Mouse (Mus musculus) erythroblast, embryonic 14.5 days (primary cell): ENCODE results near the gene Galnt18. TPM values are rescaled to one million over a fixed set of nuclear protein-coding genes. Genes with fewer than 3 reads are reported as not detected.

Experiments used
- H3K27me3 ChIP-seq: 2 replicates; pipeline ENCODE4 v1.6.1; 2012; ENCODE audit warnings: inconsistent platforms; ENCODE audit not compliant: control insufficient read depth
- H3K36me3 ChIP-seq: 2 replicates; pipeline ENCODE4 v1.6.1; 2012; ENCODE audit warnings: mild to moderate bottlenecking, inconsistent platforms; ENCODE audit not compliant: control insufficient read depth
- H3K4me1 ChIP-seq: 2 replicates; pipeline ENCODE4 v1.6.1; 2012; ENCODE audit warnings: inconsistent platforms; ENCODE audit not compliant: control insufficient read depth
- H3K4me3 ChIP-seq: replicated peaks from 2 replicates; pipeline ENCODE3; 2012; ENCODE audit warnings: moderate library complexity, mild to moderate bottlenecking, inconsistent platforms
- H3K9me3 ChIP-seq: 2 replicates; pipeline ENCODE4 v1.6.1; 2012; ENCODE audit warnings: low read length, inconsistent platforms, mixed read lengths; ENCODE audit not compliant: control insufficient read depth
- GATA1 ChIP-seq: IDR thresholded peaks from 2 replicates; pipeline ENCODE4 v1.6.1; 2012; ENCODE audit warnings: low read length, inconsistent platforms, mixed read lengths
- TAL1 ChIP-seq: IDR thresholded peaks from 3 replicates; pipeline ENCODE4 v1.6.1; 2012; ENCODE audit warnings: low read length, inconsistent platforms, mixed read lengths
- polyA plus RNA-seq: library from polyadenylated mRNA; stranded (reverse); fragments of >175 nt; gene quantifications from 2 replicates; pipeline ENCODE4 v1.2.3, GENCODE M21; 2012

Gene Galnt18
- polyA plus RNA-seq, 1 experiment = not detected

DNA sequence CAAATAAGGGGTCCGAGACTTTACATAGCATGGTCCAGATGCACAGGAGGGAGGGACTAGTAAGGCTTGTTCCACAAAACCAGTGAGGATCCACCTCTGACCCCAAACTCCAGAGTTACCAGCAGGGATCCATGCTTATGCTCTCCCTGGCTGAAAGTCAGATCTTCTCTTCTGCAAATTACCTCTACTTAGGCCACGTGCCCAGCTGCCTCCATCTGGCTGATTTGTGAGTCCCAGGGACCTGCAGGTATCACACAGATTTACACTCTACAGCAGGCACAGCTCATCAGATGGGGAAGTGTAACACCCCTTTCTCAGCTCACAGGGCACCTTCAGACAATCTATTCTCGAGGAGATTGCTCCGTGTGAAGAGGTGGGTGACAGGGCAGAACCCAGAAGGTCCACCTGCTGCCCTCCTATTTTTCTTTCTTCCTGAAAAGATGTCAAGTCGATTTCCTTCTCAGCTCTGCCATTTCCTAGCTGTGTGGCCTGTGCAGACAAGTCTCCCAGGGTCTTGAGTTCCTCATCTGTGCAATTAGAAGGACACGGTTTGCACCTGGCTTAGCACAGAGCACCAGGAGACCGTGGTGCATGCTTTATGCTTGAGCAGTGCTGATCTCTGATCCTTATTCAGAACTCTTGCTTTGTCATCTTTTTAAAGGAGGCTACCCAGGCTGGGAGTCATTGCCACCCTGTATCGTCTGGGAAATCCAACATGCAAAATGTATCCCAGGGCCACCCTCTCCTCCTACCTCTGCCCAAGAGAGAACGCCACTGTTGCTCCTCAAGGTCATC, 216.3 kb downstream of the Galnt18 start:
- Histone ChIP-seq H3K4me3 (no peak overlapping the region), H3K36me3 (no peaks in the 10 kb centered on the region), H3K4me1 (no peaks in the 10 kb centered on the region), H3K9me3 (peaks cover 8% of the 10 kb centered on the region), H3K27me3 (no peaks in the 10 kb centered on the region)
- no peak for TF ChIP-seq TAL1
- TF ChIP-seq GATA1 = no peak

DNA sequence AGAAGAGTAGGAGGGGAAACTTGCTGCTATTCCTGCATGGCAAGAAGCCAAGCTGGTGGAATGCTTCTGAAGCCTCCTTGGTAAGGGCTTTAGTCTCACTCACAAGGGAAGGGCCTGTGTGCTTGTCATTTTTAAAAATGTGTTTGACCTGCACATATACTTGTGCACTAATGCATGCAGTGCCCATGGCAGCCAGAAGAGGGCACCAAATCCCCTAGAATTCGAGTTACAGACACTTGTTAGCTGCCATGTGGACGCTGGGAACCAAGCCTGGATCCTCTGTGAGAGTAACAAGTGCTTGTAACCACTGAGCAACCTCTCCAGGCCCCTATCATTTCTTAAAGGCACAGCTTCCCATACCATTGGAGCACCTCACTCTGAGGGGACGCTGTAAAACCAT, 219.7 kb downstream of the Galnt18 start:
- Histone ChIP-seq H3K36me3 (no peaks in the 10 kb centered on the region), H3K27me3 (no peaks in the 10 kb centered on the region), H3K9me3 (peaks cover 8% of the 10 kb centered on the region), H3K4me3 (no peak overlapping the region), H3K4me1 (no peaks in the 10 kb centered on the region)
- TF ChIP-seq TAL1 = no peak

DNA sequence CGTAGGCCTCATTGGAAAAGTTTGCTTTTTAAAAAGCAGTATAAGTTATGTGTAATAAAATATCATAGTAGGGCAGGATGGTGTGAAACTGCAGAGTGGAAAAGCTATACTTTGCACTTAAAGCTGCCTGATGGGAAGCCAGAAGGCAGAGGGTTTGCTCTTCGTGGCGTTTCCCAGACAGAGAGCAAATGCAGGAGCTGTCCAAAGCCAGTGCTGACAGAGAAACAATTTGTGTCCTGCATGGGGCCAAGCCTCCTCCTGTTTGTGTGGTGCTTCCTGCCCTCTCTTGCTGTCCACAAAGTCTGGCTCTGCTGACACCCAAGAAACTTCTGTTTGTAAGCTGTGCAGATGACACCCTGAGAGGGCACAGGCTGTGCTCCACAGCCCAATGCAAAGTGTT, 220.8 kb downstream of the Galnt18 start:
- no peak for TF ChIP-seq TAL1
- TF ChIP-seq GATA1 = no peak
- Histone ChIP-seq H3K4me1 (no peaks in the 10 kb centered on the region), H3K9me3 (peaks cover 8% of the 10 kb centered on the region)

DNA sequence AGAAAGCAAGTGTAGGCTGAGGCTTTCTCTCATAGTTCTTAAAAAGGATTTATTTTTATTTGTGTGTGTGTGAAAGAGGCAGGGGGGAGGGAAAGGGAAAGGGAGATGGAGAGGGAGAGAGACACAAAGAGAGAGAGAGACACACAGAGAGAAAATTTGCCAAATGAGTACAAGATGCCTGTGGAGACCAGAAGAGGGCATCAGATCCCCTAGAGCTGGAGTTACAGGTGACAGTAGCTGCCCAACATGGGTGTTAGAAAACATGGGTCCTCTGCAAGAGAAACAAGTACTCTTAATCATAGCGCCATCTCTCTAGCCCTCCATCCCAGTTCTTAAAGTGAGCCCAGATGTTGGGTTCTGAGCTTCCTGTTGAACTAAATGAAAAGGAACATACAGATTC, 228.8 kb downstream of the Galnt18 start:
- no peak for TF ChIP-seq GATA1
- no peak for TF ChIP-seq TAL1
- no peaks in the 10 kb centered on the region for H3K36me3 ChIP-seq
- no peaks in the 10 kb centered on the region for H3K4me1 ChIP-seq
- no peaks in the 10 kb centered on the region for H3K9me3 ChIP-seq
- H3K27me3 ChIP-seq = no peaks in the 10 kb centered on the region
- no peak overlapping the region for H3K4me3 ChIP-seq

More for the DNA sequence above, 220.8 kb downstream of the Galnt18 start:
- Histone ChIP-seq H3K36me3 (no peaks in the 10 kb centered on the region), H3K27me3 (no peaks in the 10 kb centered on the region), H3K4me3 (no peak overlapping the region)

DNA sequence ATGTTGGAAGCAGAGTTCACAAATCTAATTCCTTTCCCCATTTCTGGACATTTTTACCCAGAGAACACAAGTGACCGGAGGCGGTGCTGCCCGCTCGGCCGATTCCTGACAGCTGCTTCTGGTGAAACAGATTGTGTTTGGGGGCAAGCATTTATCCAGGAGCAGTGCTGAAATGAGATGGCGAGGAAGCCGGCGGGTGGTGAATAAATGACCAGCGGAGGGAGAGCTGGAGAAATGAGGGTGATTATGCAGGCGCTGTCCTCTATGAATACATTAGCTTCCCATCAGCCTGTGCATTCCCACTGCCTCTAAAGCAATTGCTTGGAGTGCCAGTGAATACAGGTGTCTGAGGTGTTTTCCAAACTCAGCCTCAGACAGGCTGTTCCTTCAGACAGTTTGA, 232.7 kb downstream of the Galnt18 start:
- H3K4me1 ChIP-seq = no peaks in the 10 kb centered on the region
- H3K27me3 ChIP-seq = no peaks in the 10 kb centered on the region
- no peak overlapping the region for H3K4me3 ChIP-seq
- no peaks in the 10 kb centered on the region for H3K36me3 ChIP-seq
- TF ChIP-seq TAL1 (no peak), GATA1 (no peak)
- no peaks in the 10 kb centered on the region for H3K9me3 ChIP-seq

DNA sequence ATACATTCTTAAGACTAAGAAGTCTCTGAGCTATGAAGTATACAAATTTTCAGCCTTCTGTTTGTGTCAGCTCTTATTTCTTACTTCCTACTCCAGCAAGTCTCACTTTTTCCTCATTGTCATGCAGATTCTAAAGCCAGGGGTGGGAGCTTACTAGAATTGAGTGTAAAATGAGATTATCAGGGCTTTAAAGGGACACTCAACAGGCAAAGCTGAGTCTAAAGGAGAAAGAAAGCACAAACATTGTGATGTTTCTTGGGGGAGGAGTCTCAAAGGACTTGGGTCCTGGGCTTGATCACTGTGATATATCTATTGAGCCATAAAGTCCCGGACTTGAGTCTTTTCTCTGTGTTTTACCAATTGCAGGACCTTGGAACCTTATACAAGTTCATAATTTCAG, 234.2 kb downstream of the Galnt18 start:
- Histone ChIP-seq H3K4me1 (no peaks in the 10 kb centered on the region), H3K27me3 (no peaks in the 10 kb centered on the region), H3K4me3 (no peak overlapping the region), H3K36me3 (no peaks in the 10 kb centered on the region), H3K9me3 (no peaks in the 10 kb centered on the region)
- no peak for TF ChIP-seq TAL1
- no peak for TF ChIP-seq GATA1

DNA sequence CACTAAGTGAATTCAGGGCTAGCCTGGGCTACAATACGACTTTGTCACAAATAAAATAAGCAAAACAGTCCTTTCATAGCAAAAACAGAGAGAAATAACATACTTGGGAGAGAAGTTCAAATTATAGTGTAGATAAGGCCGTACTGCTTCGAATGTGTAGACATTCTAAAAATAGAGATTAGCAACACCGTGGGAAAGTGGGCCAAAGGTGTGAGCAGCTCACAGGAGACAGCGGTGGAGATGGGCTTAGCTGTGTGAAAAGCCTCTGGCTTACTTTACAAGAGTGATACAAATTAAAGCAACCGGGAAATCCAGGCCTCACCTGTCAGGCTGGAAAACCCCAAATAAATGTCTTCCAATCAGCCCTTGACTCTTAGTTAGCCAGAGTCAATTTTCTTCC, 241.8 kb downstream of the Galnt18 start:
- TF ChIP-seq GATA1 (no peak), TAL1 (no peak)

DNA sequence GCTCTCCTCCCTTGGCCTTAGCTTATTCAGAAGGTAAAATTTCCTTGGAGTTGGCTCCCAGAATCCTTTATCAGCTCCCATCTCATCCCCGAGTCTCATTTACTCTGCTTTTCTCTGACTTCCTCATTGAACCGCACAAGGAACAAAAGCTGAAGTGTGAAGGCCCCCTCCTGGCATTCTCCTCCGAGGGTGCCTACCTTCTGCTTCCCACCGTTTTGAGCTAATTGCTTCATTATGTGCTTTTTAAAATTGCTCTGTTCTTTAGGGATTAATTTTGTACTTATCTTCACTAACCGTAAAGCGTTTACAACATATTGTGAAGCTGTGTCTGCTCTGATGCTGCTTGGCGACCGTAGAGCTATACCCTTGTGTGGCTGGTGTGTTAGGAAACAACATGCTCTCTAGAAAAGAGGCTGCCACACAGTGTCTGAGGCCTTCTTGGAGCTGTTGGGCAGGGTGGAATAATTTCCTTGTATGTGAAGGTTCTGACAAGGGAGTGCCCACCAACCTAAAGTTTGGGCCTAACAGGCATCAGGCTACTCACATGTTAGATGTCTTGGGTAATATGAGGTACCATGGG, 244.9 kb downstream of the Galnt18 start:
- H3K9me3 ChIP-seq = no peaks in the 10 kb centered on the region
- no peak overlapping the region for H3K4me3 ChIP-seq
- H3K4me1 ChIP-seq = no peaks in the 10 kb centered on the region
- no peaks in the 10 kb centered on the region for H3K27me3 ChIP-seq
- no peak for TF ChIP-seq TAL1
- TF ChIP-seq GATA1 = no peak
- no peaks in the 10 kb centered on the region for H3K36me3 ChIP-seq

More for the DNA sequence above, 241.8 kb downstream of the Galnt18 start:
- no peak overlapping the region for H3K4me3 ChIP-seq
- no peaks in the 10 kb centered on the region for H3K36me3 ChIP-seq
- H3K27me3 ChIP-seq = no peaks in the 10 kb centered on the region
- H3K9me3 ChIP-seq = no peaks in the 10 kb centered on the region
- H3K4me1 ChIP-seq = no peaks in the 10 kb centered on the region

DNA sequence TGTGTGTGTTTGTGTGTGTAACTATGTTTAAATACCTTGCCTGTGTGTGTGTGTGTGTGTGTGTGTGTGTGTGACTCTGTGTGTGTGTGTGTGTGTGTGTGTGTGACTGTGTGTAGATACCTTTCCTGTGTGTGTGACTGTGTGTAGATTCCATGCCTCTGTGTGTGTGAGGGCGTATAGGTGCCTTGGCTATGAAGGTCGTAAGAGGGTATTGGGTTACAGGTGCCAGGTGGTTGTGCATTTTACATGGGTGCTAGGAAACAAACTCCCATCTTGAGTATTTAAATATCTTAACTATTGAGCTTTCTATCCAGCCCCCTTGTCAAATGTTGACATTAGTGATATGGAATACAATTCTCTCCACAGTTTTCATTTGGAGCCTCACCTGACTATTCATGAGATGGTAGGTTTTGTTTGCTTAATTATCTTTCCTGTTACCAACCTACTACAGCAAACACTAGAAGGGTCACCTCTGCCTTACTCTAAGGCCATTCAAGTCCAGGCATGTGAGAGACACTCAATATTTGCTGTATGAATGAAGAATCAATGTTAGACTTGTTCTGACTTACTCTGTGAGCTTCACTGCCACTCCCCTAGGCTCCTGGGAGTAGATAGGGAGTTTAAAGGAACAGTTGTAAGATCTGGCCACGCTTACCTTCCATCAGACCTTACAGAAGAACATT, 250.7 kb downstream of the Galnt18 start:
- H3K9me3 ChIP-seq = no peaks in the 10 kb centered on the region
- H3K4me3 ChIP-seq = no peak overlapping the region
- no peaks in the 10 kb centered on the region for H3K36me3 ChIP-seq
- TF ChIP-seq GATA1 (no peak), TAL1 (no peak)
- no peaks in the 10 kb centered on the region for H3K4me1 ChIP-seq
- H3K27me3 ChIP-seq = no peaks in the 10 kb centered on the region
